Mouse (Mus musculus): Measurements from ENCODE around the gene Mier2. TPM values are rescaled to one million over a fixed set of nuclear protein-coding genes. Genes with fewer than 3 reads are reported as not detected.

Gene Mier2
- polyA plus RNA-seq, 1 experiment from 2014 or later: 39.4 TPM

DNA sequence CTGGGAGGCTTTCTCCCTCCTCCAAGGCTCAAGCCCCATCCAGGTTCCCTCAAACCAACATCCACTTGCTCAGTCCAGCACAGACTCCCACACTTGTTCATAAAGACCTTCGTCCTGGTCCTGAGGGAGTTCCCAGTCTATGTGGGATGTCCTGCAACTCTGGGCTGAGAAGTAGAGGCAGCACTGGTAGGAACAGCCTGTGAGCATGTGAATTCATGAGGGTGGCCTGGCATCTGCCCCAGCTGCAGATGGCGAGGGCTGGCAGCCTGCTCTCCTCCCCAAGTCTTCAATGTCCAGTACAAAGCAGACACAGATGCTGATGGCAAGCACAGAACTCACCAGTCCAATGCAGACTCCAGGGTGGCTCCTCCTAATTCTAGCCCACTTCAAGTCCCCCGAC, 16.7 kb downstream of the Mier2 start:
- no peaks in the 10 kb centered on the region for H3K4me1 ChIP-seq (ENCODE audit: control insufficient read depth, insufficient read depth, low read length)
- ATAC-seq (replicated peaks; ENCODE audit: insufficient number of reproducible peaks, low FRiP score, low TSS enrichment, low read depth) (no peak), DNase-seq (ENCODE audit: low spot score) (no peak)
- 88% methylated on average over 3 of the region's 3 CpGs for WGBS
- H3K36me3 ChIP-seq (replicated peaks; ENCODE audit: control insufficient read depth, insufficient read depth, low read depth, low read length): peaks cover 11% of the 10 kb centered on the region
- H3K27ac ChIP-seq (replicated peaks; ENCODE audit: low read depth, low read length): no peak overlapping the region
- H3K27me3 ChIP-seq (ENCODE audit: control insufficient read depth, insufficient read depth, low read length): no peaks in the 10 kb centered on the region
- no peak overlapping the region for H3K4me3 ChIP-seq (ENCODE audit: low read depth, low read length)
- H3K9me3 ChIP-seq (replicated peaks; ENCODE audit: control insufficient read depth, low read length): no peaks in the 10 kb centered on the region
- no peak overlapping the region for H3K9ac ChIP-seq (replicated peaks; ENCODE audit: low read length)
- H3K4me2 ChIP-seq (ENCODE audit: low read depth, low read length): no peak overlapping the region

DNA sequence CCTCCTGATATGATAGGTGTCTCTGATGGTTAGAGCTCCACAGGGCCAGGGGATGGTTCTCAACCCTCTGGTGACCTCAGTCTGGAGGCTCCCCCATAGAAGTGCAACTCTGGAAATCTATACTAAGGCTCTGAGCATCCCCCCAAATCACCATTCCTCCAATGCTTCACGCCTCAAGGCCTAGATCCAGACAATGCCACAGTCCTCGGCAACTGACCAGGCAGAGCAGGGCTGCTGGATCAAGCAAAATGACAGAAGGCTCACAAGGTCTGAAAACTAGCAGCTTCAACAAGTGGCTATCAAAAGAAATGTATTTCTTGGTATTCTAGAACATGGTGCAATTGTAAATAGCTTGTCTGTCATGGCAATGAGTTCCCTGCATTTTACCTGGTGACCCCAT, 17.2 kb downstream of the Mier2 start:
- no peaks in the 10 kb centered on the region for H3K4me1 ChIP-seq (ENCODE audit: control insufficient read depth, insufficient read depth, low read length)
- peaks cover 9% of the 10 kb centered on the region for H3K36me3 ChIP-seq (replicated peaks; ENCODE audit: control insufficient read depth, insufficient read depth, low read depth, low read length)
- no peak for ATAC-seq (replicated peaks; ENCODE audit: insufficient number of reproducible peaks, low FRiP score, low TSS enrichment, low read depth)
- 95% methylated on average over 2 of the region's 2 CpGs for WGBS
- H3K4me3 ChIP-seq (ENCODE audit: low read depth, low read length): no peak overlapping the region
- no peaks in the 10 kb centered on the region for H3K9me3 ChIP-seq (replicated peaks; ENCODE audit: control insufficient read depth, low read length)
- H3K27ac ChIP-seq (replicated peaks; ENCODE audit: low read depth, low read length): no peak overlapping the region
- DNase-seq (ENCODE audit: low spot score): no peak
- no peaks in the 10 kb centered on the region for H3K27me3 ChIP-seq (ENCODE audit: control insufficient read depth, insufficient read depth, low read length)
- H3K9ac ChIP-seq (replicated peaks; ENCODE audit: low read length): no peak overlapping the region
- no peak overlapping the region for H3K4me2 ChIP-seq (ENCODE audit: low read depth, low read length)

DNA sequence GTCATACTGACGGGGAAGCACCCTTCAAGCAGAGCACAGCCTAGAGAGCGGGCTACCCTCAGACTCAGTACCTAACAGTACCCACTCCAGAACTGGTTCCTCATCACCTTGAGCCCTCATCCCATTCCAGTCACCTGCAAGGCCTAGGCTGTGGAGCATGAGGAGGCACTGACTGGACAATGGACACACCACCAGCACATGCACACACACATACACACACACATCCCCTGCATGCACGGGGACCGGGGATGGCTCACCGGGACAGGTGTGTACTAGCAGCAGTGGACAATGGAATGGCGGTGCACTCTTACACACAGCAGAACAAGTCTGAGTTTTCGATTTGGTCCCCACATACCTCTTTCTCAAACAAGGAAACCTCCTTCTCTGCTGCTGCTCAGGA, 17.7 kb downstream of the Mier2 start:
- no peak for ATAC-seq (replicated peaks; ENCODE audit: insufficient number of reproducible peaks, low FRiP score, low TSS enrichment, low read depth)
- 93% methylated on average over 7 of the region's 7 CpGs for WGBS
- H3K4me3 ChIP-seq (ENCODE audit: low read depth, low read length): no peak overlapping the region
- H3K9ac ChIP-seq (replicated peaks; ENCODE audit: low read length): no peak overlapping the region
- H3K9me3 ChIP-seq (replicated peaks; ENCODE audit: control insufficient read depth, low read length): no peaks in the 10 kb centered on the region
- H3K36me3 ChIP-seq (replicated peaks; ENCODE audit: control insufficient read depth, insufficient read depth, low read depth, low read length): peaks cover 8% of the 10 kb centered on the region
- no peak for DNase-seq (ENCODE audit: low spot score)
- H3K4me2 ChIP-seq (ENCODE audit: low read depth, low read length): no peak overlapping the region
- no peaks in the 10 kb centered on the region for H3K4me1 ChIP-seq (ENCODE audit: control insufficient read depth, insufficient read depth, low read length)
- no peak overlapping the region for H3K27ac ChIP-seq (replicated peaks; ENCODE audit: low read depth, low read length)
- H3K27me3 ChIP-seq (ENCODE audit: control insufficient read depth, insufficient read depth, low read length): no peaks in the 10 kb centered on the region

DNA sequence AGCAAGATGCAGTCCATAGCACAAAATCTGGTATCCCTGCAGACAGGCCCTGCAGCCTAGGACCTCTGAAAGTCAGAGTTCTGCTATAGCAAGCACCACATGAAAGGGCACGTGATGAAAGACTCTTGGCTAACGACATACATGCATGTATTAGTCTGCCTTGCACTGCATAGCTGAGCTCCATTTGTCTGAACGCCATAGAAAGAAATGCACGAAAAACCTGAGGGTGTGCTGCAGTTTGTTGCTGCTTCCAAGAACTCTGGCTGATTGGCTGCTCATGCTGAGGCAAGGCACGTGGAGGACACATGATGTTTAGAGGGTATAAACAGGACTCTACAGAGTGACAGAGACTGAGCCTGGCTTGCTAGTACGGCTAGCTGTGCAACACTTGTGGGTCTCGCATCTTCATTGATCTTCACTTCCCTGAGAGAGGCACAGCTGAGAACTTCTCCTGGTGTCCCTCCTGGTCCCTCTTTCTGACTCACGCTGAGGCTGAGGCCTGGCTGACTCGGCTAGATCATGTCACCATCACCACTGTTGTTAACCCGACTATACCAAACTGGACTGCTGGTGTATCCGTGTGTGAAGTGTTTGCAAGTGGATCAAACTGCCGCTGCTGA, 18.4 kb downstream of the Mier2 start:
- Histone ChIP-seq H3K4me2 (ENCODE audit: low read depth, low read length) (no peak overlapping the region), H3K27ac (replicated peaks; ENCODE audit: low read depth, low read length) (no peak overlapping the region), H3K9ac (replicated peaks; ENCODE audit: low read length) (no peak overlapping the region), H3K4me1 (ENCODE audit: control insufficient read depth, insufficient read depth, low read length) (no peaks in the 10 kb centered on the region), H3K36me3 (replicated peaks; ENCODE audit: control insufficient read depth, insufficient read depth, low read depth, low read length) (peaks cover 5% of the 10 kb centered on the region), H3K27me3 (ENCODE audit: control insufficient read depth, insufficient read depth, low read length) (no peaks in the 10 kb centered on the region), H3K9me3 (replicated peaks; ENCODE audit: control insufficient read depth, low read length) (no peaks in the 10 kb centered on the region), H3K4me3 (ENCODE audit: low read depth, low read length) (no peak overlapping the region)
- DNase-seq (ENCODE audit: low spot score) (no peak), ATAC-seq (replicated peaks; ENCODE audit: insufficient number of reproducible peaks, low FRiP score, low TSS enrichment, low read depth) (no peak)
- WGBS: 80% methylated on average over 12 of the region's 12 CpGs

DNA sequence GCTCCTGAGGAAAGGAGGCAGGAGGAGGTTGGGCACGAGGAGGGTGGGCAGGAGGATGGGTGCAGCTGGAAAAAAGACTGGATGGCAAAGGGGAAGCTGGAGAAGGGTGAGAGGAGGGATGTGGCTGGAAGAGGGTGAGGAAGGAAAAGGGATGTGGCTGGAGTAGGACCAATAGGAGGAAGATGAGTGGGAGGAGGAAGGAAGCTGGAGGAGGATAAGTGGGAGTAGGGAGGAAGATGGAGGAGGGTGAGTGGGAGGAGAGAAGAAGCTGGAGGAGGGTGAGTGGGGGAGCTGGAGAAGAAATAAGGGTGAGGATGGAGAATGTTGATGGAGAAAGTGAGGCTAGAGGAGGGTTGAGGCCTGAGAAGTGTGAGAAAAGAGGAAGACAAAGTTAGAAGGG, 19.6 kb downstream of the Mier2 start:
- Histone ChIP-seq H3K27me3 (ENCODE audit: control insufficient read depth, insufficient read depth, low read length) (no peaks in the 10 kb centered on the region), H3K9ac (replicated peaks; ENCODE audit: low read length) (no peak overlapping the region), H3K4me3 (ENCODE audit: low read depth, low read length) (no peak overlapping the region), H3K9me3 (replicated peaks; ENCODE audit: control insufficient read depth, low read length) (no peaks in the 10 kb centered on the region), H3K4me2 (ENCODE audit: low read depth, low read length) (no peak overlapping the region), H3K4me1 (ENCODE audit: control insufficient read depth, insufficient read depth, low read length) (no peaks in the 10 kb centered on the region), H3K27ac (replicated peaks; ENCODE audit: low read depth, low read length) (no peak overlapping the region), H3K36me3 (replicated peaks; ENCODE audit: control insufficient read depth, insufficient read depth, low read depth, low read length) (peaks cover under 1% of the 10 kb centered on the region)
- DNase-seq (ENCODE audit: low spot score): no peak
- 80% methylated on average over 1 of the region's 1 CpGs for WGBS
- ATAC-seq (replicated peaks; ENCODE audit: insufficient number of reproducible peaks, low FRiP score, low TSS enrichment, low read depth): no peak

DNA sequence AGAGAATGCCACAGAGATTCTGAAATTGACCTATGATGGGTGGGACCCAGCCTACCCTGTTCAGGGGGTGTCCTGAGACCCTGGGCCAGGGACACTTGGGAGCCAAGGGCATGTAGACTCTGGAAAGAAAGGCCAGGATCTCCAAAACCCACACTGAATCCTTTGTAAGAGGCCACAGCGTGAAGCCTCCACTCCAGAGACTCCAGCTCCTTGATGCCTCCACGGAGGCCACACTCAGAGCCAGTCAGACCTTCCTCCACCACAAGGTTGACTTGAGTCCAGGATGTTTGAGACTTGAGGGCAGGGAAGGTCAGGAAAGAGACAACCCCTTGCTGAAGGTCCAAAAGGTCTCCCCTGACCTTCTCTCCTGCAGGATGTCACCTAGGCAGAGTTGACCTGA, 20.6 kb downstream of the Mier2 start:
- H3K27ac ChIP-seq (replicated peaks; ENCODE audit: low read depth, low read length): no peak overlapping the region
- 95% methylated on average over 2 of the region's 2 CpGs for WGBS
- no peak overlapping the region for H3K4me2 ChIP-seq (ENCODE audit: low read depth, low read length)
- H3K36me3 ChIP-seq (replicated peaks; ENCODE audit: control insufficient read depth, insufficient read depth, low read depth, low read length): no peaks in the 10 kb centered on the region
- H3K4me3 ChIP-seq (ENCODE audit: low read depth, low read length): no peak overlapping the region
- no peaks in the 10 kb centered on the region for H3K9me3 ChIP-seq (replicated peaks; ENCODE audit: control insufficient read depth, low read length)
- no peak overlapping the region for H3K9ac ChIP-seq (replicated peaks; ENCODE audit: low read length)
- DNase-seq (ENCODE audit: low spot score): no peak
- no peaks in the 10 kb centered on the region for H3K27me3 ChIP-seq (ENCODE audit: control insufficient read depth, insufficient read depth, low read length)
- H3K4me1 ChIP-seq (ENCODE audit: control insufficient read depth, insufficient read depth, low read length): no peaks in the 10 kb centered on the region
- no peak for ATAC-seq (replicated peaks; ENCODE audit: insufficient number of reproducible peaks, low FRiP score, low TSS enrichment, low read depth)

DNA sequence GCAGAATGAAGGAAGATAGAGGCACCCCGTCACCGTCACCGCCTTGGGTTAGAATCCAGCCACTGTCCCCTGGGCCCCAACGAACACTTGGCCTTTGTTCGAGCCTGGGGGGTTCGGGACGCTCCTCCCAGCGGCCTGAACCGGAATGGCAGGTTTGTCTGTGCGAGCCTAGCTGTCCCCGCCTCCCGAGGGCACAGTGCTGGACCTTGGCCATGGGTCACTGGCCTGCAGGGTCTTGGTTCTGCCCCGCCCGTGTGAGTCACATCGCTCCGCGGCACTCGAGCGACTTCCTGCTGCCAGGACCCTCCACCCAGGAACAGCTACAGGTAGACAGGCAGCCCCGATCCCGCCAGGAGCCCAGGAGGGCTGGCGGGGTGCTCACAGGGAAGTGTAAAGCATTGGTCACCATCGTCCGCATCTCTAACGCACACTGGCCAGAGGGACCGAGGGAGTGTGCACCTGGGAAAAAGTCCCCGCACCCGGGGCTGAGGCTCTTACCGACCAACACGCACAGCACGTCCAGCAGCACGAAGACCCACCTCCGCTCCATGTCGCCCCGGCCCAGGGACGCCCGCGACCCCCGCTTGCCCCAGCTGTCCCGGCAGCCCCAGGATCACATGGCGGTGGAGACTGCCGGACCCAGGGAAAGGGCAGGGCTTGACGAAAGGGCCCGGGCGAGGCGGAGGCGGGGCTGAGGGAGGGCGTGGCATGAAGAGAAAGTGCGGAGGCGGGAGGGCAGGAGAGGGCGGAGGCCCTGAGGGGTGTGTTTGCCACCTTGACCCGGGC, 21.7 kb downstream of the Mier2 start, which contains the start of gene Plpp2:
Plpp2 (minus strand) TSS at position 671 of the 786 bp plus-strand sequence.
- Histone ChIP-seq H3K9me3 (replicated peaks; ENCODE audit: control insufficient read depth, low read length) (no peaks in the 10 kb centered on the region), H3K4me2 (ENCODE audit: low read depth, low read length) (peak within 1 kb of the TSS; percentile 97), H3K27ac (replicated peaks; ENCODE audit: low read depth, low read length) (no peak within 1 kb of the TSS; the same call in 1 of the 2 replicates), H3K9ac (replicated peaks; ENCODE audit: low read length) (peak within 1 kb of the TSS; percentile 64), H3K4me1 (ENCODE audit: control insufficient read depth, insufficient read depth, low read length) (no peaks in the 10 kb centered on the region), H3K36me3 (replicated peaks; ENCODE audit: control insufficient read depth, insufficient read depth, low read depth, low read length) (no peaks in the 10 kb centered on the region), H3K4me3 (ENCODE audit: low read depth, low read length) (peak within 1 kb of the TSS; percentile 62), H3K27me3 (ENCODE audit: control insufficient read depth, insufficient read depth, low read length) (no peaks in the 10 kb centered on the region)
- WGBS: under 1% methylated on average over 49 of the region's 52 CpGs
- ATAC-seq (replicated peaks; ENCODE audit: insufficient number of reproducible peaks, low FRiP score, low TSS enrichment, low read depth) (peak; percentile 68), DNase-seq (ENCODE audit: low spot score) (peak; percentile 80)

DNA sequence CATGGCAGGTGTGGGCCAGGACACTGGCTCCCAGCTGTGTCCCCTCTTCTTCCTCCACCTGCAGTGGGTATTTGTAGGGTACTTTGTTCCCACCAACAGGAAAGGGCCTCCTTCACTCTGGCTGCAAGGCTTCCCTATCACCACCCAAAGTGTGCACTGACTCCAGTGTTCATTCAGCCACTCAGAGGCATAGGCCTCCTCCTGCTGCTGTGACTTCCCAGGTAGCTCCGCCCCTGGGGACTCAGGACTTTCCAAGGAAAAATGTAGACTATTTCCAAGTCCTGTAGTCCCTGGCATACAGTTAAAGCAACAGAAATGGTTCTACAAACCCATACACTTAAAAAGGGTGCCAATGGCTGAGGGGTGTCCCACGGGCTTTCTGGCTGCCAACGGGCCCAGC, 22.3 kb downstream of the Mier2 start:
- H3K36me3 ChIP-seq (replicated peaks; ENCODE audit: control insufficient read depth, insufficient read depth, low read depth, low read length): no peaks in the 10 kb centered on the region
- WGBS: 17% methylated on average over 3 of the region's 3 CpGs
- ATAC-seq (replicated peaks; ENCODE audit: insufficient number of reproducible peaks, low FRiP score, low TSS enrichment, low read depth) (no peak), DNase-seq (ENCODE audit: low spot score) (no peak)
- H3K4me1 ChIP-seq (ENCODE audit: control insufficient read depth, insufficient read depth, low read length): no peaks in the 10 kb centered on the region
- H3K4me3 ChIP-seq (ENCODE audit: low read depth, low read length): peak overlapping the region; percentile 62
- no peaks in the 10 kb centered on the region for H3K27me3 ChIP-seq (ENCODE audit: control insufficient read depth, insufficient read depth, low read length)
- H3K4me2 ChIP-seq (ENCODE audit: low read depth, low read length): peak overlapping the region; percentile 97
- H3K27ac ChIP-seq (replicated peaks; ENCODE audit: low read depth, low read length): no peak overlapping the region
- peak overlapping the region; percentile 64; the same call in 1 of the 2 replicates for H3K9ac ChIP-seq (replicated peaks; ENCODE audit: low read length)
- no peaks in the 10 kb centered on the region for H3K9me3 ChIP-seq (replicated peaks; ENCODE audit: control insufficient read depth, low read length)
